Mouse (Mus musculus): ENCODE data around the gene Crct1.

The Crct1 gene

DNA sequence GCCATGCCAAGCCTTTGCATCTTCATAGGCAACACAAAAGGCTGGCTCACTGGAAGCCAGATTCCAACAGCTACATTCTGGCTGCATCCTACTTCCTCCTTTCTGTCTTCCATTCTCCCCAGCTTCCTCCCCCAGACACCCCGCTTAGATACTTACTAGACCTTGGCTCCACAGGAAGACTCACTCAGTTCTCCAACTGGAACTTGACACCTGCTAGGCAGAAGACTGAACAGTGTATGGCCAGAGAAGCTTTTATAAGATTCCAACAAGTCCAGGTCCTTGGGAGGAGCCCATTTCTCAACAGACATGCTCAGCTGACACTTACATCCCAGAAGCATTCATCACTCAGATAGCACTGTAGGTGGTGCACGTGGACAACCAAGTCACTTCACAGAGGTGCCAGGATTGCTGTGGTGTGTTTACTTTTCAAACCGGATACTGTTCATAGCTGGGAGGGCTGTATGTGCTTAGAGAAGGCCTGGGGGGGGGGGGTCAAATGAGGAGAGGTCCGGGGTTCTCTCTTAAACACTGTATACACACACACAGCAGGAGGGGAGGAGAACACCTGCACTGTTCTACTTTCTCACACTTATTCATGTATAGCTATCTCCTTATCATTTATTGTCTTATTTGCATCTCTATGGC lies at the start of gene Crct1:
Gene Crct1, minus strand, starts transcription at position 228 of the 645 bp plus-strand sequence.
- DNase-seq (ENCODE audit: low spot score in 2 of 2) = no peak

DNA sequence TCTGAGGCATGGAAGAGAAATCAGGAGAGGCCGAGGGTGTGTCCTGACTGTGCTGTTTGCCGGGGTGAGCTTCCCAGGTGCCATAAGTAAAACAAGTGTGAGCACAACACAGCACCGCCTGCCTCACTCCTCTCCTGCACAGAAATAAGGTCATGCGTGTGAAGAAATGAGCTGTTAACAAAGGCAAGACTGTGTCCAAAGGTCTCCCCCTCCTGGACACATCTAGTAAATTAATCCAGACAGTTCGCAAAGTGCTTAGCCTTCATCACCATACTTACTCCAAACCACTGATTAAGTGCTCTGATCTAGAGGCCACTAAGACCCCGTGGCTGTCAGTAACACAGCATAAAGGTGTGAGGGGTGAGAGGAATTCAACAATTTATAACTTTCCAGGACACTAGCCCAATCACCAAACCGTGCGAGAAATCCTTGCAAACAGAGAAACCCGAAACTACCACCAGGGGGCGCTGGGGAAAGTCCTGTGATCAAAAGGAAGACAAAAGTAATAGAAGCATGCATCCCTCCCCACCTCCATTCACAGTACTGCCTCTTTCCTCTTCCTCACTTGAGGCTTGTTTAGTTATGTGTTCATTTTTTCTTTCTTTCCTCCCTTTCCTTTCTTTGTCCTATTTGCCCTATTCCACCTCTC lies 37.5 kb upstream of the Crct1 start:
- no peak for DNase-seq (ENCODE audit: low spot score in 2 of 2)

DNA sequence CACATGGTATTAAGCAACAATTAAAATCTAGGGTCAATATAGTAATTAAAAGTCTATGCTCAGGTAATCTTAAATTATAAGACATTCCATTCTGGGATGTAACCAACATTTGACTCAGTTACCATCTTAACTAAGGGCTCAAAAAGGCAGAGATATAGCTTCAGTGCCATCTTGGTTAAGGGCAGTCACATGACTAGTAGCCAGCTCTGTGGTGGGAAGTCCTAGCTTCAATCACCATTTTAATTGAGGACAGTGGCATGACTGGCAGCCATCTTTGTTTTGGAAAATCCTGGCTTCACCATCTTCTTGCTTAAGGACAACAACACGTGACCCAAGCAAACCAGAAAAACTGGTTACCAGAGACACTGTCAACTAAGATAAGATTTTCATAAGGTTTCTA lies 34.7 kb upstream of the Crct1 start:
- no peak for DNase-seq (ENCODE audit: low spot score in 2 of 2)

DNA sequence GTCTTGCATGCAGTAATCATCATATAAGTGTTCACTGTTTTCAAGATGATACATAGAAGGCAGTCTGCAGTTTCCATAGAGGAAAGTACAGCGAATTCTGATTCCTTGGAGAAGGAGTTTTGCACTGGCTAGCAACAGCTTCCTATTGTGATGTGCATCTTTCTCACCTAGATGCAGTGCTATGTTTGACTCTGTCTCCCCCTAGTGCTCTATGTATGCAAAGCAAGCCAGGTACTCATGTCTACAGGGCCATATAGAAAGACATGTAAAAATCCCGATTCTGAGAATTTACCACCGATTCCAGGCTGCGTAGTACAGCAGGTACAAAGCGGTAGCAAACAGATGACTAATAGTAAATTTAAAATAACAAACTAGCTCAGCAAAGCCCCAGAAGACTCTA lies 16.0 kb upstream of the Crct1 start:
- no peak for DNase-seq (ENCODE audit: low spot score in 2 of 2)

DNA sequence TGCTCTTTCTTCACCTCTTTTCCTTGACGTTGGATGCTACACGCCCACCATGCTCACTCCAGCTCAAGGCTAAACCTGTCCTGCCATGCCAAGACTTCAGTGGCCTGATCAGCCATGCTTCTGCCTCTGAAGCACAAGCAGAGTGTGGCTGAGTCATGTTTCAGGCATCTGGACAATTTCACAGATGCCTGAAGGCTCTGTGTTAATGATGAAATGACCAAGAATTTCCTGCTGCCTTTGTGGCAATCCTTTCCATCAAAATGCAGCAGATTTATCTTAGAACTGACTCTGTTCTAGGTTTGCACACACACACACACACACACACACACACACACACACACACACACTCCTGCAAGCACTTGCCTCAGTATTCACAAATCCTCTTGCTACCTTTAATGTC lies 10.0 kb upstream of the Crct1 start:
- no peak for DNase-seq (ENCODE audit: low spot score in 2 of 2)

DNA sequence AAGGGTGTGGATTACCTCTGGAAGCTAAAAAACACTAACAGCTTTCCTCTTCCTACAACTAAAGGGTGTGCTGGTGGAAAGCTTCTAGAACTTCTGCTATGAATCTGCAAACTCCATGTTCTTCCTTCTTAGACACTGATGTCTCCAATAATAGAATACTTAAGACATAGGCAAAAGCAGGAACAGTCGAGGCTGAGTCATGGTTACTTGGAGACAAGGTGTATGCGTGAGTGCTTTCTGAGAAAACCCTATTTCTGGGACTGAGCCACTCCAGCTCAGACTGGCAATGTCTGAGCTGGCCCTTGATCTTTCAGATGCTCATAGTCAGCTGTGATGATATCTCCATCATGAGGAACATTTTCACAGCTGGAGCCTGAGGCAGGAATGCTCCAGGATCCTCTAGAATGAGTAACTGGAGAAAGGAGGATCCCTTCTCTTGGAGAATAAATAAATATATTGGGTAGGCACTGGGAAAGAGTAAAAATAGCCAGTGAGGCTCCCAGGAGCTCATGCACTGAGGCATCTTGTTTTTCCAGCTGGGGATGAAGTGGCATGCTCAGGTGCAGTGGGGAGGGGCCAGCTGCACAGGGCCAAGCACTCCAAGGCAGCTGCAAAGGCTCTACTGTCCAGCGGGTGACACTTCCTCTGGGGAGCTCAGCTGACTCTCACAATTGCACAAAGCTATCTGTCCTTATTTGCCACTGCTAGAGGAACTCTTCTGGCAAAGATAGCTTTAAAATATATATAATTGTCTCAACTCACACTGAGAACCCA lies 8.1 kb upstream of the Crct1 start:
- DNase-seq (ENCODE audit: low spot score in 2 of 2) = no peak

DNA sequence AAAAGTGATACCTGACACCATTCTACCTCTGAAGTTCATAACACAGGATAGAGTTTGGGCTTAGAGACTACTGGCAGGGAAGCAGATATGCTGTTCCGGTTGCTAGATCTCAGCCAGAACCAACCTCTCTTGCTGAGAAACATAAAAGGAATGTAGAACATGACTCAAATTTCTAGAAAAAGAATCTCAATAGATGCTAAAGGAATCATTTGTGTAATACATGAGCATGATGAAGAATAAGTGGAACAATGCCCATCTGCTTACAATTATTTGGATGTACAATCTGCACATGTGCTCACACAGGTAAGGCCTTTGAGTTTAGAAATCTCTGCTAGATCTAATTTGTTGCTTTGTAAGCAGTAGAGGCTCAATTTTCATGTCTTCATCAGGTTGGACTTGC lies 5.7 kb upstream of the Crct1 start:
- no peak for DNase-seq (ENCODE audit: low spot score in 2 of 2)

DNA sequence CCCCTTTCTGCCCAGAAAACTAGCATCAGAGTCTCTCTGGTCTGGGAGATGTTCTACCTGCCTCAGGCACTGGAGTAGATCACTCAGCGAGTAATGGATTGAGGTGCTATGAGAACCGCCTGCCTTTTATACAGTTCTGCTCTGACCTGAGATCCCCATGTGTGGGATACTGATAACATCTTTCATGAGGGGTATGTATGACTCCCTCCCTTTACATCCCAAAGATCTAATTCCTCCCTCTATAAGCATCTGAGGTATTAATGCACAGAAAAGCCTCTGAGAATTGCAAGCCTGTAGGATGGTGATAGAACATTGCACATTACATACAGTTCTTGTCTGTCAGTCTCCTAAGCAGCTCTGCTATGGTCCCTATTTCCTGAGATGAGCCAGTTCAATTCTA lies 3.5 kb upstream of the Crct1 start, which contains the start of gene Lce1m:
Gene Lce1m, minus strand, starts transcription at position 101 of the 400 bp plus-strand sequence.
- no peak for DNase-seq (ENCODE audit: low spot score in 2 of 2)

DNA sequence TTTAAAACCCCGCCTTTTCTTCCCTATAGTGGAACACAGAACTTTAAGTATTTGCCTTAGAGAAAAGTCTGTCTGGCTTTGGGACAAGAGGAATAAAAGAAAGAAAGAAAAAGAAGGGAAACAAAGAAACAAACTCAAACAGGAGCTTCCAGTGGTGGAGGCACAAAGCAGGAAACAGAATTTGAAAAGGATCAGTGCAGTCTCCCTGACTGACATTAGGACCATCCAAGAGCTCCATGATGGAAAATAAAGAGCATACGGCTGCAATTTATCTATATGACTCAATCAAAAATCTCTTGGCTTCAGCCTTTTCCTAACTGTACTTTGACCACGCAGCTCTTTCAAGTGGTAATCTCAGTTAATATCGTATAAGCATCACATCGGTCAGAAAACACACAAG lies 616 bp downstream of the Crct1 start:
- DNase-seq (ENCODE audit: low spot score in 2 of 2) = no peak

DNA sequence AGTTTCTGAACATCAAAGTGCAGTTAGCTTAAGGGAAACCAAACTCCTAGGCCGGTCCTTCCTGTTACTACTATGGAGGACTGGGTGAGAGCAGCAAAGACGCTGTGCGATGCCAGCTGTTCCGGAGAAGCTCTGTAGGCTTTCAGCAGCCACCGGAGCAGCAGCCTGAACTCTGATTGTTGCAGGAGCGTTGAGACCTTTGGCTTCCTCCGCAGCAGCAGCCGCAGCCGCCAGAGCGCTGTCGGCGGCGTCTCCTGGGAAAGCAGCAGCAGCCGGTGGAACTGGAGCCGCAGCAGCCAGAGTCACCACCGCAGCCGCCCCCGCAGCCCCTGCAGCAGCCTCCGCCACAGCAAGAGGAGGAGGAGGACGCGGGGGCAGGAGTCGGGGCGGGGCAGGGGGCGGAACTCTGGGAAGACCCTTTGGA lies 1.1 kb downstream of the Crct1 start:
- DNase-seq (ENCODE audit: low spot score in 2 of 2) = peak; percentile 24 to 59

DNA sequence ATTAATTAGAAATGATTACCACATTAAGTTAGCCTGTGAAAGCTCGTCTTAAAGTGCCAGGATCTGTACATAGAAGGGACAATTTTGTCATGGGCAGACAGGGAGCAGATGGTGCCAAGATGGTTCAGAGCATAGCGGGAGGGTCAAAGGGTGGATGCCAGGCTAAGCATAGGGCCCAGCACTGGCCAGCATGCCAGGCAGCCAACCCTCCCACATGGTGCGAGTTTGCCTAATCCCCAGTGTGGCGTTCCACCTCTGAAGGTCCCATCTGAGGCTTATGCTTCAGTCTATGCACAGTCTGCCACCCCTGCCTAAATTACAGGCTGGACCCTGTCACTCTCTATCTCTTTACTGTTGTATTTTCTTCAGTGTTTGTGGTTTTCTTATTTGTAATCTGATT lies 12.6 kb downstream of the Crct1 start:
- DNase-seq (ENCODE audit: low spot score in 2 of 2) = no peak

DNA sequence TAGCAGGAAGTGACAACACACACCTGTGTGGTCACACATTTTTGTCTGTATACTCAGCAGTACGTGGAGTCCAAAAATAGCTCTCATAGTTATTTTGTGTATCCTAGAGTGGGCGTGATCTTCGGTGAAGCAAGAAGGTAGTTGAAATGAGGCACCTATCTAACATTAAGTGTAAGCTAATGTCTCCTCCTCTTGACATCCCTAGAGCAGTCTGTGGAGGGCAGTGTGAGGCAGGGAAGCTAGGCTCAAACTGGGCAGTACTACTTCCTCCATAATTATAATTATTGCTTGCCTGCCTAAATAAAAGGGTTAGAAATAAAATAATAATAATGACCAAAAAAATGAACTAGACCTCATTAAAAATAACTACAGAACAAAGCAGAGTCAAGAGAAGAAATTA lies 14.9 kb downstream of the Crct1 start:
- no peak for DNase-seq (ENCODE audit: low spot score in 2 of 2)

DNA sequence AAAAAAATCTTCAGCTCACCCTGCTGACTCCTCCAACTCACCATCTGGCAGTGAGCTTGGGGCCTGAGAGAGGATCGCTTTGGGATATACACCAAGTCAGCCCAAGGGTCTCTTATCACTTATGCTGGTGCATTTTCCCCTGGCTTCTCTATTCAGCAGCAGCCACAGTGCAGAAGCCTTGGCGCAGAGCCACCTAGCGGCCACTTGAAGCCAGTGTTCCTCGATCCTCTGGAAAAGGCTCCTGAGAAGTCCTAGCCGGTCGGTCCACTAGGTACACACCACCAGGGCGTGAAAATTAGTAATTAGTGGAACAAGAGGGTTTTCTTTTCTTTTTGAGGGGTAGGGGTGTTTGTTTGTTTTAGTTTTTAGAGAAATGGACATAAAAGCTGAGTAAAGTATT lies 16.8 kb downstream of the Crct1 start:
- peak; percentile 39 to 73 for DNase-seq (ENCODE audit: low spot score in 2 of 2)

DNA sequence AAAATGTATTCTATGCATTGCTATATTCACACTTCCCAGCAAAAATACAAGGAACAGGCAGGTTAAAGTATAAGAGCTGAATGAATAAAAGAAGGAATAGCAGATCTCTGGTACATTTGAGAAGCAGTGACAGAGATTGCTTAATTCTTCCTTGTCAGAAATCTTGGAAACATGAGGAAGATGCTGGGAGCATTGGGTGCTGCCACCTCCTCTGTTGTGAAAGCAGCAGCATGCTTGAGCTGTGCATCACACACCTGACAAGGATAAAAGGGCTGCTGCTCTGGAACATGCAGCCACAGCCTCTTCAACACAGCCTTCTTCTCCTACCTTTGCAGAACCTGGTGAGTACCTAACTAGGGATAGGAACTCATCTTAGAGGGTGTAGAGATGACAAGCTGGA lies 23.6 kb downstream of the Crct1 start, which contains the start of gene Lce3f:
Gene Lce3f, plus strand, starts transcription at position 301 of the 400 bp plus-strand sequence.
- DNase-seq (ENCODE audit: low spot score in 2 of 2) = no peak

DNA sequence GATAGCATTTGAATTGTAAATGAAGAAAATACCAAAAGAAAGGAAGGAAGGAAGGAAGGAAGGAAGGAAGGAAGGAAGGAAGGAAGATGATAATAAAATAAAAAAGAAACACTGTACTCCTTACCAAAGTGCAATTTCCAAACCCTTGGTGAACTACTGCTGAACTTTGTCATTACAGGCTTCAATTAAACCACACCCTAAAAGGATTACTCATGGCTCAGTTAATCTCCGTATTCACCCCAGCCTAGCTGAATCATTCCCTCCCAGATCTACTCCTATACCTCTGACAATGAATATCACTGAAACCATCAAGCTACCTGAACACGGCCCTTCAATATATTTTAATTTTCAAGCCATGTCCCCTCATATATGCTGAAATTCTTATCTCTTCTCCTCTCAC lies 37.0 kb downstream of the Crct1 start:
- no peak for DNase-seq (ENCODE audit: low spot score in 2 of 2)

DNA sequence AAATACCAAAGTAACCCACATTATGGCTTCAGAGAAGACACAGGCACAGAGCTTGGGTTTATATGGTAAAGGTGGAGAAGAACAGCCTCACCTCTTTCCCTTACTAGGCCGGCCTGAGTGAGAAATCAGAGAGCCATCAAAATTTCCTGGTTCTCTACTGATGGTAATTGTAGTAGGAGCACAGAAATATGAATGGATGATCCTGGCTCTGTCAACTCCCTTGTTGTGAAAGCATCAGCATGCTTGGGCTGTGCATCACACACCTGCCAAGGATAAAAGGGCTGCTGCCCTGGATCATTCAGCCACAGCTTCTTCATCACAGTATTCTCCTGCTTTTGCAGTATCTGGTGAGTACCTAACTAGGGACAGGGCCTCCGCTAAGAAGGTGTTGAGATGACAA lies 48.7 kb downstream of the Crct1 start, which contains the start of gene Lce3e:
Gene Lce3e, plus strand, starts transcription at position 301 of the 400 bp plus-strand sequence.
- no peak for DNase-seq (ENCODE audit: low spot score in 2 of 2)

Measured in urinary bladder, postnatal 4 days (tissue).